Mouse (Mus musculus) forebrain, postnatal 0 days (tissue): Measurements from ENCODE around the gene Map4k5. TPM values are rescaled to one million over a fixed set of nuclear protein-coding genes. Genes with fewer than 3 reads are reported as not detected.

Experiments used
- ATAC-seq: fragments of 200-750 bp; cut with Nextera tagmentation; 2 replicates; pipeline ENCODE4 v1.8.0; 2017; ENCODE audit warnings: mild to moderate bottlenecking, moderate library complexity
- DNase-seq: peaks from one replicate; pipeline ENCODE4 v3.0.0-alpha.2; 2015
- H3K27ac ChIP-seq: fragments of 300-500 bp; sonication (generic); 2 replicates; pipeline ENCODE4 v1.5.1; 2014; ENCODE audit warnings: low read depth, mild to moderate bottlenecking, antibody characterized with exemption, low read length, moderate library complexity, mixed read lengths
- H3K27me3 ChIP-seq: fragments of 300-500 bp; sonication (generic); 2 replicates; pipeline ENCODE4 v1.6.1; 2014; ENCODE audit warnings: mild to moderate bottlenecking, low read length, mixed read lengths; ENCODE audit not compliant: insufficient read depth
- H3K36me3 ChIP-seq: fragments of 300-500 bp; sonication (generic); 2 replicates; pipeline ENCODE4 v1.6.1; 2014; ENCODE audit warnings: mild to moderate bottlenecking, moderate library complexity; ENCODE audit not compliant: insufficient read depth
- H3K4me1 ChIP-seq: fragments of 300-500 bp; sonication (generic); 2 replicates; pipeline ENCODE4 v1.6.1; 2014; ENCODE audit warnings: antibody characterized with exemption; ENCODE audit not compliant: insufficient read depth
- H3K4me2 ChIP-seq: fragments of 300-500 bp; sonication (generic); 2 replicates; pipeline ENCODE4 v1.6.1; 2014; ENCODE audit warnings: low read depth, mild to moderate bottlenecking, moderate library complexity
- H3K4me3 ChIP-seq: fragments of 300-500 bp; sonication (generic); 2 replicates; pipeline ENCODE4 v1.5.1; 2014; ENCODE audit warnings: low read depth, low read length, mixed read lengths
- H3K9ac ChIP-seq: fragments of 300-500 bp; sonication (generic); 2 replicates; pipeline ENCODE4 v1.6.1; 2014; ENCODE audit warnings: mild to moderate bottlenecking
- H3K9me3 ChIP-seq: fragments of 300-500 bp; sonication (generic); 2 replicates; pipeline ENCODE4 v1.6.1; 2016; ENCODE audit warnings: low read length
- CTCF ChIP-seq: sonication (generic); IDR thresholded peaks from 2 replicates; pipeline ENCODE4 v1.5.1; 2016; ENCODE audit warnings: antibody characterized with exemption, control low read depth, low read depth
- WGBS: fragments of 180-500 bp; shearing (Covaris S2); extraction: QIAGEN DNeasy Blood & Tissue Kit; methylation state at CpG from one replicate; pipeline ENCODE4 v1.1.7; 2014; 5-methylcytosine and 5-hydroxymethylcytosine counted together
- polyA plus RNA-seq: library from polyadenylated mRNA; unstranded; fragments of >200 nt; fragmentation: Nextera tagmentation; extraction: Ambion mirVana; gene quantifications from 2 replicates; pipeline ENCODE4 v1.2.1, GENCODE M21; 2015
- total RNA-seq: library from RNA; depleted of rRNA; stranded (reverse); fragments of >200 nt; gene quantifications from 2 replicates; pipeline ENCODE4 v1.2.3, GENCODE M21; 2014

Map4k5 gene
- total and polyA plus RNA-seq, 2 experiments from 2014 or later = 20.4 to 47.6 TPM

DNA sequence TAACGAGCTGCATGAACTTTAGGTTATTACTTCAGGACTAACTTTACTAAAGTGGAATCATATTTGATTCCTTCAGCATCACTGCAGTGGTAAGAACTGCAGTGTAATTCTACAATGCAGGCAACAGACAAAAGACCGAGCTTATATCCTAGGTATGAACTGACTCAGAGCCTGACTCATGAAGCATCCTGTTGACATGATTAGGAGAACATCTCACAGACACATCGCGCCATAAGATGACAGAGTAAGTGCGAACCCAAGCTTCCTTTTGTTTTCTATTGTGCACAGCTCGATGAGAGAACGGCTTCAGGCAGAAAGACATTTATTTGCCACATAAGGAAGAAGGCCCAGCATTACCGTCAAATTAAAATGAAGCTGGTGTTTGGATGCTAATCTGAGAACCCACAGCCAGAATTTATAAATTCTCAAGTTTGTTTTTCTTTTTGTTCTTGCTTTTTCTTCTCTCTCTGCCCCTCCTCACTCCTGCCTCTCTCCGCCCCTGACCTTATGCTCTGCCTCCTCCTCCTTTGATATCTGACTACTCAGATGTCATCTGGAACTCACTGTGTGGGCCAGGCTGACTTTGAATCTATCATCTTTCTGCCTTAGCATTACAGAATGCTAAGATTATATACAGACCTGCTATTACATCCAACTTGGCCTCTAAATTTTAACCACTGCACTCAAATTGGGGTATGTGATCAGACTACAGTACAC is 68.0 kb downstream of the Map4k5 start:
- no peak for DNase-seq
- Histone ChIP-seq H3K36me3 (peaks cover 46% of the 10 kb centered on the region), H3K9me3 (no peaks in the 10 kb centered on the region), H3K9ac (no peak overlapping the region), H3K27ac (no peak overlapping the region), H3K4me1 (no peaks in the 10 kb centered on the region), H3K27me3 (no peaks in the 10 kb centered on the region), H3K4me2 (no peak overlapping the region), H3K4me3 (no peak overlapping the region)
- TF ChIP-seq CTCF = no peak
- WGBS = 82% methylated on average over 9 of the region's 9 CpGs
- no peak for ATAC-seq

DNA sequence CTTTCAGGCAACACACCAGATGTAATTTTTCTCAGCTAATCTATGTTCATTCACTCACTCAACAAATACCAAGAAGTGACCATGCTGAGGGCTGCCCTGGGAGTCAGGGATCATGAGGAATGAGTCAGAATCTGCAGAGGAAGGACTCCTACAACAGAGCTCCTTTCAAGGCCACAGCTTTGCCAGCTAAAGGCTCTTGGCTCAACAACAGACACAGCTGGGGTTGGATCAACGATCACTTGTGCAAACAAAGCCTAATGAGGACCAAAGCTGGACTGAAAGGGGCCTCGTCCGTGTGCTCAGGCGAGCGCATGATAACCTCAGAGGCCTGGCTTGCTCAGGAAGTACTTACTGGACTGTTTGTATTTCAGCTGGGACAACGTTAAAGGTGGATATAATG is 78.7 kb downstream of the Map4k5 start:
- no peak overlapping the region for H3K9ac ChIP-seq
- WGBS = 11% methylated on average over 6 of the region's 6 CpGs
- H3K9me3 ChIP-seq = no peaks in the 10 kb centered on the region
- no peak overlapping the region for H3K4me2 ChIP-seq
- no peaks in the 10 kb centered on the region for H3K4me1 ChIP-seq
- H3K4me3 ChIP-seq = no peak overlapping the region
- DNase-seq = peak; percentile 16
- TF ChIP-seq CTCF = no peak
- H3K36me3 ChIP-seq = peaks cover 57% of the 10 kb centered on the region
- H3K27me3 ChIP-seq = no peaks in the 10 kb centered on the region
- no peak overlapping the region for H3K27ac ChIP-seq
- ATAC-seq = peak; percentile 79

DNA sequence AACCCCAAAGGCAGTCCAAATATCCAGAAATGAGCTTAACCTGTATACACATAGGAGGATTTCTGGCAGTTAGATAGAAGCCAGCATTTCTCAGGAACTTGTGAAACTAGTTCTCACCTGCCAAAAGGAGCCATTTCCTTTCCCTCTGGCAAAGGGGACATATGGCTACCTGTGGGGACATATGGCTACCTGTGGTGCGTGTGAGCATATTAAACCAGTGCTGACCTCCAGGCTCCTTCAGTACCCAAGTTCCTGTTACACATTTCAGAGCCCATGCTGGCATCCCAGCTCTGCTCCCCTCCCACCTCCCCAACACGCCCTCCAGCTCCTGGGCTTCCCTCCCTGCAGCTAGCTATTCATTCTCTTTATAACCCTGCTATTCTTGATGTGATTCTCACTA is 79.4 kb downstream of the Map4k5 start:
- Histone ChIP-seq H3K27ac (no peak overlapping the region), H3K27me3 (no peaks in the 10 kb centered on the region), H3K9me3 (no peaks in the 10 kb centered on the region), H3K9ac (no peak overlapping the region), H3K4me2 (no peak overlapping the region), H3K4me1 (no peaks in the 10 kb centered on the region), H3K36me3 (peaks cover 62% of the 10 kb centered on the region), H3K4me3 (no peak overlapping the region)
- WGBS = 68% methylated on average over 2 of the region's 2 CpGs
- DNase-seq (no peak), ATAC-seq (no peak)
- no peak for TF ChIP-seq CTCF

DNA sequence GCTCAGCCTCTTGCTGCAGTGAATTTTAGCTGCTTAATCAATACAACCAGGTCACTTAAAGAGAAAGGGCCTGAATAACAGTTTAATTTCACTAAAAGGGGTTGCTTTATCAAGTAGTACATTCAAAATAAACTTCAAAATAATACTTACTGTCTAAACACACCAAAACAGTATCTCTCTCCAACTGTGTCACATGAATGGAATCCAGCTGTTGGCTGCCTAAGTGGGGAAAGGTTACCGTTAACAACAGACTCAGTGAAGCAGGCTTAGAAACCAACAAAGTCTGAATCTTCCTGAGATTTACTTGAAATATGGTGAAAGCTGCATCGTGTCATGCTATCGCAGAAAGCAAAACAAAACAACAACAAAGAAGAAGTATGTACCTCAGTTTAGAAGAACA is 80.0 kb downstream of the Map4k5 start:
- H3K4me2 ChIP-seq = no peak overlapping the region
- H3K4me3 ChIP-seq = no peak overlapping the region
- 61% methylated on average over 3 of the region's 3 CpGs for WGBS
- H3K4me1 ChIP-seq = no peaks in the 10 kb centered on the region
- peaks cover 63% of the 10 kb centered on the region for H3K36me3 ChIP-seq
- no peak overlapping the region for H3K27ac ChIP-seq
- ATAC-seq (no peak), DNase-seq (no peak)
- no peaks in the 10 kb centered on the region for H3K27me3 ChIP-seq
- H3K9me3 ChIP-seq = no peaks in the 10 kb centered on the region
- TF ChIP-seq CTCF = no peak
- no peak overlapping the region for H3K9ac ChIP-seq

DNA sequence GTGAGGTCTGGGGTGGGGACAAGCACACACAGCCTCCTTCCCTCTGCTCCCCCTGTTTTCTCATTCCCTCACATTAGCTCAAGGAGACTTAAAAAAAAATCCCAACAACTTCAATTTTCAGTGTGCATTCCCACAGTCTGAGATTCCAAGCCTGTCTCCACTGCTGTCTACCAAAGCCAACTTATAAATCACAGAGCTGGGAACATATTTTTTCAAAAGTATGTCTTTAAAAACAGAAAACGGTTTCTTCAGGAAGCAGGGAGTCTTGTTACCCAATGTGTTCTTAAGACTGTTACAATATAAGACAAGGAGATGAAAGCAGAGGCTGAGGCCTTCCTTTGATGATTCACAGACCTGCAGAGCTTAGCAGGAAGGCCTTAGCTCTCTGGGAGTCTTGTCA is 81.0 kb downstream of the Map4k5 start:
- 46% methylated on average over 1 of the region's 1 CpGs for WGBS
- ATAC-seq = no peak
- H3K36me3 ChIP-seq = peaks cover 62% of the 10 kb centered on the region

DNA sequence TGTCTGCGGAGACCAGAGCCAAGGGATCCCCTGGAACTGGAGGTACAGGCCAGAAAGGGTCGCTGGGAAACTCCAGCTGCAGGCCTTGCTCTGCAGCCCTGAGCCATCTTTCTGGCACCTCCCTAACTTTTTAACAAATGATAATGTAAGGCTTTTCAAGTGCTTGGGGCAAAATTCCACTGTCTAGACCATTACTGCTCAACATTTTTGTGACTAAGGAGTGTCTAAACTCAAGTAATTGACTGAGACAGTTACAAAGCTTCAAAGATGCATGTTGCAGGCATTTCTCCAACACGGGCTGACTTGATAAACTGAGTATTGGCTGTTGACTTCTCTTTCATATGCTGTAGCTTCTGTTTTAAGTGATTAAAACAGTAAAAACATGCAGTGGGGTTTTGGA is 83.6 kb downstream of the Map4k5 start:
- H3K9me3 ChIP-seq = no peaks in the 10 kb centered on the region
- no peaks in the 10 kb centered on the region for H3K27me3 ChIP-seq
- H3K9ac ChIP-seq = no peak overlapping the region
- DNase-seq = no peak
- no peak for ATAC-seq
- no peak for TF ChIP-seq CTCF
- H3K27ac ChIP-seq = no peak overlapping the region
- peaks cover 50% of the 10 kb centered on the region for H3K36me3 ChIP-seq
- H3K4me3 ChIP-seq = no peak overlapping the region
- H3K4me2 ChIP-seq = no peak overlapping the region
- 88% methylated on average over 3 of the region's 3 CpGs for WGBS
- H3K4me1 ChIP-seq = no peaks in the 10 kb centered on the region

More for the DNA sequence above, 81.0 kb downstream of the Map4k5 start:
- H3K9ac ChIP-seq = no peak overlapping the region
- no peak overlapping the region for H3K4me3 ChIP-seq
- H3K4me1 ChIP-seq = no peaks in the 10 kb centered on the region
- no peaks in the 10 kb centered on the region for H3K27me3 ChIP-seq
- DNase-seq = no peak
- H3K4me2 ChIP-seq = no peak overlapping the region
- no peak overlapping the region for H3K27ac ChIP-seq
- no peaks in the 10 kb centered on the region for H3K9me3 ChIP-seq
- TF ChIP-seq CTCF = no peak

DNA sequence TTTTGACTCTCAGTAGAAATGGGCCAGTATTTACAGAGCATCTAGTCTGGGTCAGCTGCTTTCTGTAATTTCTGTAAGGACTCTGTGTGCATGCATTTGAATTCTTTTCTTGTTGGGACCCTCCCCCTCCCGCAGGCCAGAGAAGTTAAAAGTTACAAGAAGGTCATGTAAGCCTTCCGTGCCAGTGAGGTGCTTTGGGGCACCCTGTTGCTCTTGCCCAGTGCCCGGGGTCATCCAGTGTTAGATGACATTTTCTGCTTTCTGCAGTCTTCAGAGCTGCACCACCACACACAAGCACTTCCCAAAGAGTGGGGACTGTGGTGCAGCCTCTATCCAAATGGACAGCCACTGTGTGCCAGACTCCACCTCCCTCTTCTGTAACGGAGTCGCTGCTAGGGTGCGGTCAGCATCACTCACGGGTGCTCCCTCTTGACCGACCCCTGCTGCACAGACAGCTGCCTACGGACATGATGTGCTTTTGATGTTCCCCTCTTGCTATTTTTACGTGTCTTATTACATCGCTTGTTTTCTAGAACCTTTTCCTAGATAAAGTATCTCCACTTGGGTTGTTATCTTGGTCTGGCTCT is 85.5 kb downstream of the Map4k5 start:
- Histone ChIP-seq H3K27ac (no peak overlapping the region), H3K36me3 (peaks cover 43% of the 10 kb centered on the region), H3K4me2 (no peak overlapping the region), H3K9ac (no peak overlapping the region), H3K9me3 (no peaks in the 10 kb centered on the region), H3K4me3 (no peak overlapping the region), H3K27me3 (no peaks in the 10 kb centered on the region), H3K4me1 (no peaks in the 10 kb centered on the region)
- WGBS = 89% methylated on average over 11 of the region's 11 CpGs
- no peak for ATAC-seq
- no peak for TF ChIP-seq CTCF
- DNase-seq = no peak
